Mouse (Mus musculus) kidney, postnatal 36 days (tissue): ENCODE measurements around the gene Hsd11b1.

ENCODE experiments used
- DNase-seq, 2 experiments: peaks; one replicate each; pipeline ENCODE4 v3.0.0; 2021 to 2022; ENCODE audit warnings: mixed read lengths in 2 of 2

Hsd11b1 gene

DNA sequence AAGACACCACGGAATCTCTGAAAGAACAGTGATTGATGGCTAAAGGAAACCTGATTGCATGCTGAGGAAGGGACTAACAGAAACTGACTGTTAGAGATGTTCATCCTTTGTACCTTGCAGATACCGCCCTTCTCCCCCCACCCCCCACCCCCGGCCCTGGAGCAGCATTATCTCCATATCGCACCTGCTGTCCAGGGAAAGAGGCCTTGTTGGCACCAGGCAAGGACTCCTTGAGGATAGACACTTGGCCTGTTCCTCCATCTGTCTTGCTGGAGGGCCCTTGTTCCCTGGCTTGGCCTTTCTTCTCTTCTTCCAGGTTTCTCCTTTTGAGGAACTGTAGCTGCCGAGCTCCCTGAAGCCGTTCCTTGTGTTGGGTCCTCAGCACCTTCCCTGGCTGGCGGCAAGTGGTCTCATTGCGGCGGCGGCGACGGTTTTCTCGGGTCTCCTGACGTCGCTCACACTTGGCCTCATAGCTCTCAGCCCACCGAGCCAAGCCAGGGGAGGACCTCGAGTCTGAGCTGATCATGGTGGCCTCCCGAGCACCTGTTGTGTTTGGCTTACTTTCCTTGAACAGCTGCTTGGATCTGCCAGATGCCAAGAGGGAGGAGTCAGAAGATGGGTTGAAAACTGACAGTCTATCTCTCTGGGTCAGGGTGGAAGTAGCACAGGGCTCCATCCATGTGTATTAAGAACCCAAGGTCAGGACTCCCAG is 66.2 kb downstream of the Hsd11b1 start:
- DNase-seq, result no peak

DNA sequence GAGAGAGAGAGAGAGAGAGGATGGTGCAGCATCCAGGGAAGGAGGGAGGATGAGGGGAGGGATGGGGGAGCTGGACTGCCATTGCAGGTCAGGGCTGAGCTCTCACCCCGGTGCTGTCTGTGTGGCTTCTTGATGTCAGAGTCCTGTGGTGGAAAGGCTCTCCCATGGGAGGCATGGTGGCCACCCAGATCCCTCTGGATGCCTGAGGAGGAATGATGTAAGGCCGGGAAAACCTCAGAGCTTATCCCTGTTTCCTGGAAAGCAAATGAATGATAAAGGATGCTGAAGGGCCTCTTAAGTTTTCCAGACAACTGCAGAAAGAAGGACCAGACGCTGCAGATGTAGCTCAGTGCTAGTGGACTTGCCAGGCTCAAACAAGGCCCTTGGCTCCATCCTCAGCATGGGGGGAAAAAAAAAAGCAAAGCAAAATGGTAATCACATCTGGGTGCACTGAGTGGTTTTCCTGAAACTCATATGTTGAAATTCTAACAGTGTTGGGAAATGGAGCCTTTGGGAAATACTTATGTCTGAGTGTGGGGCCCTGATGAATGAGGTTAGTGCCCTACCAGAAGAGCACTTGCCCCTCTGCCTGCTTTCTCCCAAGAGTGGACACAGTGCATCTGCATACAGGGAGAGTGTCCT is 68.6 kb downstream of the Hsd11b1 start:
- DNase-seq, result no peak

DNA sequence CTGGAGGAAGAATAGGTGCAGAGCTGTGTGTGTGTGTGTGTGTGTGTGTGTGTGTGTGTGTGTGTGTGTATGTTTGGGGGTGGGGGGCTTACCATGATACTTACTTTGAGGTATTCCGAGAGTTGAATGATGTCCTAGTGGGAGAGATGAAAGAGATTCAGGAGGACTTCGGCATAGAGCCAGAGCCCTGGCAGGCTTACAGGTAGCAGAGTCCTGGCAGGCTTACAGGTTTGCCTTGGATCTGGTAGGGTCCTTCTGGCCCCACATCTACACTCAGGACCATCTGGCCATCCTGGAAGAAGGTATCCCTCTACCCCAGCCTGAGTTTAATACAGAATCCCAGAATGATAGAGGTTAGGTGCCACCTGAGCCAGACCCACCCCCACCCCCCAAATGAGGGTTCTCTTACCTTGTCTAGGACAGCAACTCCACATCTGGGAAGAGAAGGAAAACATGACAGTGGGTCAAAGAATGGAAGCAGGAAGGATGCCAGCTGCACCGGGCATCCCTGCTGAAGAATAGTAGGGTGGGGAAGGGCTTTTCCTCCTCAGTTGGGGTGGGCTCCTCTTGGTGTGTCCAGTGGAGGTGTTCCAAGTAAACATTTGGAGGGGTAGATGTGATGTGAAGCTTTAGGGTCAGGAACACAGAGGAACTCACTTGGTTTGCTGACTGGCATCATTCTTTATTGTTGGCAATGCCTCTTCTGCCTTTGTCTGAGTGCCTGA is 69.3 kb downstream of the Hsd11b1 start:
- DNase-seq, result no peak

DNA sequence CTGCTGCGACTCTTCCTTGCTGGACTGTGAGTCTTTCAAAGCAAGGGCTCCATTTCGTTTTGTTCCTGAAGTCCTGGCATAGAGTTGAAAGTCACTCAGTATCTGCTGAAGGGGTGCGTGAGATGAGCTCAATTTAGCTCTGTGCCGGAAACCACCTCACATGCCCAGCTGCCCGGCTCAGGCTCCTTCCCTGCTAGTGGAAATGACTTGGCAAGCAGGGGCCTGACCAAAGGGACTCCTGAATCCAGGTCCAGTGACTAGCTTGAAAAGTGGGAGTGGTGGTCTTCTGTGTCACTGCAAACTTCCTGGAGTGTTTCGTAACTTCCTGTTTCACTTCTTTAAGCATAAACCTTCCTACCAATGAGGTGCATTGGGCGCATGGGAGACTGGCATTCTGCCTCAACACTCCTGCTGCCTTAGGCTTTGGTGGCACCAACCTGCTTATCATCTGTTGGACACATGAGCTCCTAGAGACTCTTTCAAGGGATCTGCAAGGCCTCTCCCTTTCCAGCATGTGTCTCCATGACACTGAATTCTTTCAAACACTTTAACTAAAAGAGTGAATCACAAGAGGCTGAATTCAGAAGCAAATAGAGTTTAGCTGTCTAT is 72.1 kb downstream of the Hsd11b1 start:
- no peak for DNase-seq

DNA sequence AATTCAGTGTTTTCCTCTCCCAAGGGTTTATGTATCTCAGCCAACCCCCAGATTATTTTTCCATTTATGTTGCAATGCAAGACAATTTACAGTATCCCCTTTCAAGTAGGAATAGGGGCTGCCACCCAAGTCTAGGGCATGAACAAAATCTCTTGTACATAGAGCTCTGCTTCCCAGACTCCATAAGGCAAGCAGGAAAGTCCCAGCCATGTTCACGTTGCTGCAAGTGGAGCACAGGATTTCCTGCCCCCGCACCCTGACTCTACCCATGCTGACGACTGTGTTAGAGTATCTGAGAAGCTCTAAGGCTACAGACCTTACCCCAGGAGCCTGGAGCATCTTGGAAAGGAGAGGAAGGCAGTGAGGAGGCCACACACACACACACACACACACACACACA is 74.1 kb downstream of the Hsd11b1 start:
- no peak for DNase-seq

DNA sequence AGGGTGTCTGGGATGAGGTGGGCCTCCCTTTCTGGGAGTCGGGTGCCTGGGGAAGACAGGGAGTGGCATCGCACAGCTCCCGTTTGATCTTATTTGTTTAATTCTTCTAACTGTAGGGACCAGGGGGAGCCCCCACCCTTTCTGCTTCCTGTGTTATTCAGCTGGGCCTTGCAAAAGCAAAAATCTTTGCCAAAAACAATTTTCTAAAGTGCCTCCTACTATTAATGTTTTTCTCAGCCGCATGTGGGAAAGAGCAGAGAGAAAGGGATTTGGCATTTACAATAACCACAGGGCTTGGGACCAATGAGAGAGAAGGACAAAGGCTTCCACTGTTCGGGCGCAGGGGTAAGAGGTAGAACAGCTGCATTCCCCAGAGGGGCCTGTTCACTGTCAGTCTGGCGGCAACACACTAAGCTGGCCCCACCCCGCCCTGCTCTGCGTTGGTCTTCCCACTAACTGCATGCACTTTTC is 74.7 kb downstream of the Hsd11b1 start:
- peak; percentile 38 to 46 for DNase-seq

DNA sequence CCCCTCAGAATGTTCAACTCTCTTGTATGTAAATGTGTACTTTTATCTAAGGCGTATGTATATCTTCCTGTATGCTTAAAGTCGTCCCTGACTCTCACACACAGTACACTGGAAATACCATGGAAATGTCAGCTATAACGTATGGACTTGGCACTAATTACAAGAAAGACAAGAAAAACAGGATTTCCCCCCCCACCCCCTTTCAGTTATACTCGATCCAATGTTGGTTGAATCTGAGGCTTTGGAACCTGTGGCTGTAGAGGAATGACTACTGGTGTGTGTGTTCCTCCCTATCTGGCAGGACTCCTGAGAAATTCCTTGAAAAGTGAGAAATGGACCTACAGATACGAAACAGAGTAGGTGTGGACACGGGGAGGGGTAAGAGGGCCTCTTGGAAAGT is 75.6 kb downstream of the Hsd11b1 start:
- no peak for DNase-seq

DNA sequence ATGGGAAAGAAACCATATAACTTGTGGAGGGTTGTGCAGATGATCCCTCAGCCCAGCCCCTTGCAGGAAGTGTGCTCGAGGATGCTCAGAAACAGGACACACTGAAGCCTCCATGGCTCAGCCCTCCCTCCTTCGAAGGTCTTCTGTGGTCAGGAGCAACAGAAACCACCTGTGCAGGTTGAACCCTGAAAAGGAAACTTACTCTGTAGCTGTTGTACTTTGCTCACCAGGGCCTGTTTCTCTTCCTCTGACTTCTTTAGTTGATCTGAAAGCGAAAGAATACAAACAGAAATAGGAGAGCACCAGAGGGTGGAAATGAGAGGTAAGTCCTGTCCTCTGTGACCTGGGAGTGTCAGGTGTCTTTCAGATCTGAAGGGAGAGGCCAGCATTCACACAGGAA is 82.8 kb downstream of the Hsd11b1 start:
- DNase-seq, result no peak

DNA sequence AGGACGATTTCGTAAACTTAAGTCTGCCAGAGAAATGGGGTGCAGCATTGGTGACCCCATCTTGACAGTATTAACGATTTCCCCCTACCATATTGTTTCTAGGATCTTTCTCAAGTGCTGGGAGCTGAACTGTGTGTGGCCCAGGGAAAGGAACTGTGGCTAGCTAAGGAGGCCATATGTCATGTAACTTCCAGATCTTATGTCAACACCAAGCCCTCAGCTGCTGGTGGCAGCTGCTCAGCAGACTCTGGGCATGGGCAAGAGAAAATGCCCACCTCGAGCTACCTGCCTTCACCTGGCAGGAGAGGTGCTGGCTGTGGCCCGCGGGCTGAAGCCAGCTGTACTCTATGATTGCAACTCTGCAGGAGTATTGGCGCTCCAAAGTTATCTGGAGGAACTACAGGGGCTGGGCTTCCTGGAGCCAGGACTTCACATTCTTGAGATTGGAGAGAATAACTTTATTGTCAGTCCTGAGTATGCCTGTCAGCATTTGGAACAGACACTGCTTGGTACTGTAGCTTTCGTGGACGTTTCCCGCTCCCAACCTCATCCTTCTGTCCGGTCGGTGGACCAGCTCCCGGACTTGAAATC is 89.6 kb downstream of the Hsd11b1 start:
- DNase-seq, result no peak

DNA sequence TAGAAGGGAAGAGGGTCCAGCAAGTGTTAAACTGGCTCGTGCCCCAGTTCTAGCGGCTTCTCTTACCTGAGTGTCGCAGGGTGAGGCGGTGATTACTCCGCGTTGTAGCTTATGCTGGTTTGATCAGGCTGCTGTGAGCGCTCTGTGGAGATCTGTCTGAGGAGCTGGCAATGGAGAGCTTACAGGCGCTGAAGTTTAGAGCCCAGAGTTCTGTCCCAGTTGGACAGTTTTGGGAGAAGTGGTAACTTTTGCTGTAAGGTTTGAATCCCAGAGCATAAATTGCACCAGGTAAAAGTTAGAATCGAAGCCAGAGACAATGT is 90.1 kb downstream of the Hsd11b1 start:
- no peak for DNase-seq

DNA sequence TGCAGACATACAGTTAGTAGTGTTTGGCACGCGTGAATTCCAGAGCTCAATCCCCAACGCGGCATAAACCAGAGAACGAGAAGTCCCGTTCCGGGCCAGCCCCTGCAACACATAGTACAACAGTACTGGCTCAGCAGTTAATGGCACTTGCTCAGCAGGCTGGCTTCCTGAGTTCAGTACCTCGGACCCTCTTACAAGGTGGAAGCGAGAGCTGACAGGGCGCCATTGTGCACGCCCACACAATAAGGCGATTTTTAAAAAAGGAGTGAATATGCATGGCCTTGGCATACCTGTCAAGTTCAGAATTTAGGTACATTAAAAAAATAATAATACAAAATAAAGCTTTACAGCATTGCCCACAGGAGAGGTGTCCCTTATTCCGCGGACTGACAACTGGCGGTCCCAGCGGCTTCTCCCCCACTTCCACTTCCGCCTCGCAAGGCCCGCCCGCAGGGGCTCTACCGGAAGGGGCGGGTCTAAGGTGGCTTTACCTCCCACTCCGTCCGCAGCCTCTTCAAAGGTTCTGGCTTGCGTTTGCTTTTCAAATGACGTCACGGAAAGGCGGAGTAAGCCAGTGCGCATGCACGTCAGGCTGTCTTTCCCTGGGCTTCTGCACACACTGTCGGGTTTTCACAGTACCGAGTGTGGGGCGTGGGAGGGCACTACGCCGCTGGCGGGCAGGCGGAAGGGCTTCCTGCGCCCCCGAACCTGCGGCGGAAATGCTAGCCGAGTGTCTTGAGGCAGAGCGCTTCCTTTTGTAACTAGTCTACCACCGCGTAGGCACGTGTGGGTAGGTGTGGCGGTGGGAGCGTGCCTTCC is 90.7 kb downstream of the Hsd11b1 start:
- peak; percentile 97 to 98 for DNase-seq
